Comparison of ENCODE assay signal across 11 mouse cellular contexts in genomic region chr1:77080767-77081166, GRCm38 (mm10).
DNase-seq lines count a peak whose midpoint lies in the region; ATAC-seq lines count a peak whose summit lies in the region.
"Had no signal": no experiment of that assay in that cellular context is flagged by ENCODE, and none has a peak within 500 bp of the region (broad histone marks: within the 10 kb centered on the region; RNA-seq: fewer than 3 reads in every experiment).

No protein-coding gene starts in this region.

- no peaks in the 10 kb centered on the region for H3K27me3 ChIP-seq in heart, embryonic 12.5 days (replicated peaks)
- peaks cover 16% of the 10 kb centered on the region for H3K27me3 ChIP-seq in midbrain, embryonic 10.5 days (ENCODE audit: low read depth, poor library complexity, severe bottlenecking)
- H3K27me3 ChIP-seq in midbrain, embryonic 15.5 days (replicated peaks): no peaks in the 10 kb centered on the region
- no peaks in the 10 kb centered on the region for H3K27me3 ChIP-seq in intestine, embryonic 16.5 days (replicated peaks; ENCODE audit: control insufficient read depth, insufficient read depth, low read length)
- H3K27me3 ChIP-seq: liver, embryonic 13.5 days had no signal

- no peak overlapping the region for H3K4me3 ChIP-seq in heart, embryonic 12.5 days
- H3K4me3 ChIP-seq in midbrain, embryonic 10.5 days: no peak overlapping the region
- no peak overlapping the region for H3K4me3 ChIP-seq in midbrain, embryonic 15.5 days
- no peak overlapping the region for H3K4me3 ChIP-seq in intestine, embryonic 16.5 days (ENCODE audit: low read length)
- H3K4me3 ChIP-seq: liver, embryonic 13.5 days had no signal

- no peaks in the 10 kb centered on the region for H3K9me3 ChIP-seq in heart, embryonic 12.5 days (replicated peaks)
- H3K9me3 ChIP-seq in midbrain, embryonic 10.5 days (replicated peaks): no peaks in the 10 kb centered on the region
- no peaks in the 10 kb centered on the region for H3K9me3 ChIP-seq in midbrain, embryonic 15.5 days
- H3K9me3 ChIP-seq in intestine, embryonic 16.5 days (ENCODE audit: control insufficient read depth, low read length): no peaks in the 10 kb centered on the region
- H3K9me3 ChIP-seq: liver, embryonic 13.5 days had no signal

- peak overlapping the region; percentile 71 for H3K27ac ChIP-seq in heart, embryonic 12.5 days (ENCODE audit: poor library complexity, severe bottlenecking)
- 0 out of 2 replicates have a peak overlapping the region, but pooled peaks have one; percentile 28 for H3K27ac ChIP-seq in midbrain, embryonic 10.5 days (replicated peaks)
- H3K27ac ChIP-seq in midbrain, embryonic 15.5 days: no peak overlapping the region
- H3K27ac ChIP-seq in intestine, embryonic 16.5 days (ENCODE audit: low read length): no peak overlapping the region
- H3K27ac ChIP-seq: liver, embryonic 13.5 days had no signal

- H3K4me2 ChIP-seq in heart, embryonic 12.5 days: peak overlapping the region; percentile 40
- no peak overlapping the region for H3K4me2 ChIP-seq in midbrain, embryonic 15.5 days
- H3K4me2 ChIP-seq in intestine, embryonic 16.5 days (ENCODE audit: low read depth, low read length): no peak overlapping the region
- H3K4me2 ChIP-seq: liver, embryonic 13.5 days had no signal

- WGBS in heart, embryonic 12.5 days: 14% methylated on average over 5 of the region's 5 CpGs
- 67% methylated on average over 5 of the region's 5 CpGs for WGBS in midbrain, embryonic 10.5 days
- 17% methylated on average over 5 of the region's 5 CpGs for WGBS in midbrain, embryonic 15.5 days
- 33% methylated on average over 5 of the region's 5 CpGs for WGBS in intestine, embryonic 16.5 days

- H3K4me1 ChIP-seq in heart, embryonic 12.5 days (replicated peaks): peaks cover 29% of the 10 kb centered on the region
- H3K4me1 ChIP-seq in midbrain, embryonic 10.5 days: peaks cover 34% of the 10 kb centered on the region
- H3K4me1 ChIP-seq in midbrain, embryonic 15.5 days: peaks cover 25% of the 10 kb centered on the region
- peaks cover 3% of the 10 kb centered on the region; the same call in 1 of the 2 replicates for H3K4me1 ChIP-seq in intestine, embryonic 16.5 days (ENCODE audit: control insufficient read depth, insufficient read depth, low read length)
- H3K4me1 ChIP-seq: liver, embryonic 13.5 days had no signal

- intact Hi-C loops in heart, postnatal 10 days (cut with DNase I): loop anchor here (2.0 to 10.0 kb wide), 3 partner anchors 423 to 1428 kb away; partner anchors contain the start of gene Epha4

- peak; percentile 66; the same call in 1 of the 2 replicates for ATAC-seq in heart, embryonic 12.5 days (ENCODE audit: insufficient number of reproducible peaks, low FRiP score)
- no peak for ATAC-seq in midbrain, embryonic 15.5 days (replicated peaks)
- ATAC-seq in intestine, embryonic 16.5 days: 0 out of 2 replicates have a peak, but pooled peaks have one; percentile 28

- DNase-seq in heart, postnatal 10 days: no peak
- DNase-seq in midbrain, embryonic 10.5 days (ENCODE audit: low spot score): no peak
- peak; percentile 21 for DNase-seq in retina, postnatal 1 day
- no peak for DNase-seq in kidney, postnatal 14 days
- DNase-seq in left cerebral cortex, adult 9 months (ENCODE audit: low spot score in 2 of 2): no peak
- DNase-seq: B cell, adult 2 months; kidney, adult 18-20 months; liver, embryonic 13.5 days had no signal

- H3K9ac ChIP-seq in heart, embryonic 12.5 days: no peak overlapping the region
- H3K9ac ChIP-seq in midbrain, embryonic 15.5 days: no peak overlapping the region
- H3K9ac ChIP-seq in intestine, embryonic 16.5 days (ENCODE audit: low read depth, low read length): no peak overlapping the region
- H3K9ac ChIP-seq: liver, embryonic 13.5 days had no signal

- no peaks in the 10 kb centered on the region for H3K36me3 ChIP-seq in heart, embryonic 12.5 days
- no peaks in the 10 kb centered on the region for H3K36me3 ChIP-seq in midbrain, embryonic 10.5 days
- H3K36me3 ChIP-seq in midbrain, embryonic 15.5 days (replicated peaks): no peaks in the 10 kb centered on the region
- H3K36me3 ChIP-seq in intestine, embryonic 16.5 days (ENCODE audit: control insufficient read depth, insufficient read depth, low read length): no peaks in the 10 kb centered on the region
- H3K36me3 ChIP-seq: liver, embryonic 13.5 days had no signal

Comparison
In these comparisons a context has a peak if more than half of its experiments do, and no peak if none do; other contexts are left out.
1. H3K27ac ChIP-seq: peak in heart, embryonic 12.5 days (single experiment) and midbrain, embryonic 10.5 days (single experiment); none in midbrain, embryonic 15.5 days (single experiment) and intestine, embryonic 16.5 days (single experiment).